Mouse (Mus musculus) lung, embryonic 14.5 days (tissue): ENCODE data around the gene Acat3. TPM values are rescaled to one million over a fixed set of nuclear protein-coding genes. Genes with fewer than 3 reads are reported as not detected.
A peak's percentile ranks its signal among the peaks of the same experiment; 100 is the strongest.

Source experiments
- ATAC-seq: fragments of 200-750 bp; cut with Nextera tagmentation; 2 replicates; pipeline ENCODE4 v1.8.0; 2017; ENCODE audit warnings: mild to moderate bottlenecking, moderate TSS enrichment, moderate library complexity; ENCODE audit not compliant: insufficient read depth
- DNase-seq: peaks from one replicate; pipeline ENCODE4 v3.0.0-alpha.2; 2015
- H3K27ac ChIP-seq: fragments of 300-500 bp; sonication (generic); 2 replicates; pipeline ENCODE4 v1.5.1; 2014; ENCODE audit warnings: low read depth, mild to moderate bottlenecking, moderate library complexity
- H3K27me3 ChIP-seq: fragments of 300-500 bp; sonication (generic); 2 replicates; pipeline ENCODE4 v1.6.1; 2014; ENCODE audit warnings: low read length, control low read depth; ENCODE audit not compliant: insufficient read depth
- H3K36me3 ChIP-seq: fragments of 300-500 bp; sonication (generic); 2 replicates; pipeline ENCODE4 v1.6.1; 2014; ENCODE audit warnings: control low read depth; ENCODE audit not compliant: insufficient read depth
- H3K4me1 ChIP-seq: fragments of 300-500 bp; sonication (generic); 2 replicates; pipeline ENCODE4 v1.6.1; 2014; ENCODE audit warnings: antibody characterized with exemption, control low read depth; ENCODE audit not compliant: insufficient read depth
- H3K4me2 ChIP-seq: fragments of 300-500 bp; sonication (generic); 2 replicates; pipeline ENCODE4 v1.6.1; 2014; ENCODE audit warnings: mild to moderate bottlenecking
- H3K4me3 ChIP-seq: fragments of 300-500 bp; sonication (generic); 2 replicates; pipeline ENCODE4 v1.5.1; 2014; ENCODE audit warnings: low read depth, low read length
- H3K9ac ChIP-seq: fragments of 300-500 bp; sonication (generic); 2 replicates; pipeline ENCODE4 v1.6.1; 2014
- H3K9me3 ChIP-seq: fragments of 300-500 bp; sonication (generic); 2 replicates; pipeline ENCODE4 v1.6.1; 2016; ENCODE audit warnings: low read depth, low read length, control low read depth
- CTCF ChIP-seq: IDR thresholded peaks from 2 replicates; pipeline ENCODE4 v1.5.1; 2016; ENCODE audit warnings: antibody characterized with exemption, low read depth
- WGBS: fragments of 180-500 bp; shearing (Covaris S2); extraction: QIAGEN DNeasy Blood & Tissue Kit; methylation state at CpG from one replicate; pipeline ENCODE4 v1.1.7; 2014; 5-methylcytosine and 5-hydroxymethylcytosine counted together
- polyA plus RNA-seq: library from polyadenylated mRNA; unstranded; fragments of >200 nt; fragmentation: Nextera tagmentation; extraction: Ambion mirVana; gene quantifications from 2 replicates; pipeline ENCODE4 v1.2.1, GENCODE M21; 2014

Acat3 gene
- polyA plus RNA-seq, 1 experiment from 2014 or later: 0.67 TPM

DNA sequence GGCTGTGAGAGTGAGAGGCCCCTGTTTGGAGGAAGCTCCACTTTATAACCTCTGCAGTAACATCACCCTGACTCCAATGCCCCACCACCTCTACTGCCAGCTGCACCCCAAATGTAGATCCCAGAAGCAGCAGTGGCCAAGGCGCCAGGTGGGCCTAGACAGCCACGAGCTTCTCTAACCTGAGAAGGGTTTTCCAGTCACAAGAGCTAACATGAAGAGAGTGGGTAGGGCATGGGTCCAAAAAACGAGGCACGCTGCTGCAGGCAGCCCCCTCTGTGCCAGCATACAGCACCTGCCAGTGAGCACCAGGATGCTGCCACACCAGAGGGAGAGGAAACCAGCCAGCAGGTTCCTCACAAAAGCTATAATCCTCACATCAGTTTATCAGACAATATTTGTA lies 49.3 kb downstream of the Acat3 start:
- TF ChIP-seq CTCF: no peak
- no peak overlapping the region for H3K9ac ChIP-seq
- 86% methylated on average over 4 of the region's 4 CpGs for WGBS

DNA sequence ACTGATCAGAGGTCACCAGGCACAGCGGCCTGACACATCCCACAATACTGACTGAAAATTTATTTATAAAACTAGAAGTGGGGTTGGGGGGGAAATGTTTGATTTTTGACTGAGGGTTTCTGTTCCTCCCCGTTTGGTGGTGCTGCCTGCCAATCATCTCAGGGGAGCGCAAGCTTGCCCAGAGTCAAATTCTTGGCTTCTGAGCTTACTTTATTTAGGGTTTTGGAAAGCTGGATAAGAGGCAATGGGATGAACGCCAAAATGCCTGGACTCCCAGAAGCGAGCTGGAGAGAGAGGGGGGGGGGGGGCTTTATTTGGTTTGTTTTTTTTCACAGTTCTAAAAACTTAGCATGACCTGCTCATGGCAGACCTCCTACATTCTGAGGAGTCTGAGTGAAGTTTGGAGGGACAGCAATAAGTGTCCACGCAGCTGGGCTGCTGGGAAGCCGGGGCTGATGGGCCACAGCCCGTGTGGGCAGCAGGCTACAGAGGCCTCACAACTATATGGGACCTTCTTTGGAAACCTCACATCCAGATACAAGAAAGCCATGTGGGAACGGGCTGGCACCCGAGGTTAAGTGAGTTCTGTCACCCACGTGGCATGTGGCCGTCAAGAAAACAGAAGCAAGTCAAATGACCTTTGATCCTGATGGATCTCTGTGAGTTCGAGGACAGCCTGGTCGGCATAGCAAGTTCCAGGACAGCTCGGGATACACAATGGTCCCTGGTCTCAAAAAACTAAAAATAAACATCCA lies 53.2 kb downstream of the Acat3 start:
- no peak overlapping the region for H3K9ac ChIP-seq
- H3K27me3 ChIP-seq: no peaks in the 10 kb centered on the region
- H3K9me3 ChIP-seq: no peaks in the 10 kb centered on the region
- 0 out of 2 replicates have a peak overlapping the region, but pooled peaks have one; percentile 31 for H3K27ac ChIP-seq
- no peak for TF ChIP-seq CTCF
- 50% methylated on average over 15 of the region's 15 CpGs for WGBS
- peaks cover under 1% of the 10 kb centered on the region; the same call in 1 of the 2 replicates for H3K36me3 ChIP-seq
- H3K4me1 ChIP-seq: no peaks in the 10 kb centered on the region
- H3K4me2 ChIP-seq: no peak overlapping the region
- peak; percentile 66 for ATAC-seq
- no peak overlapping the region for H3K4me3 ChIP-seq
- DNase-seq: peak; percentile 84

More for the DNA sequence above, 49.3 kb downstream of the Acat3 start:
- H3K36me3 ChIP-seq: peaks cover 4% of the 10 kb centered on the region; the same call in 1 of the 2 replicates
- H3K4me2 ChIP-seq: no peak overlapping the region
- no peaks in the 10 kb centered on the region for H3K4me1 ChIP-seq
- H3K9me3 ChIP-seq: no peaks in the 10 kb centered on the region
- DNase-seq: no peak
- no peak for ATAC-seq
- H3K4me3 ChIP-seq: no peak overlapping the region
- H3K27ac ChIP-seq: no peak overlapping the region
- no peaks in the 10 kb centered on the region for H3K27me3 ChIP-seq

DNA sequence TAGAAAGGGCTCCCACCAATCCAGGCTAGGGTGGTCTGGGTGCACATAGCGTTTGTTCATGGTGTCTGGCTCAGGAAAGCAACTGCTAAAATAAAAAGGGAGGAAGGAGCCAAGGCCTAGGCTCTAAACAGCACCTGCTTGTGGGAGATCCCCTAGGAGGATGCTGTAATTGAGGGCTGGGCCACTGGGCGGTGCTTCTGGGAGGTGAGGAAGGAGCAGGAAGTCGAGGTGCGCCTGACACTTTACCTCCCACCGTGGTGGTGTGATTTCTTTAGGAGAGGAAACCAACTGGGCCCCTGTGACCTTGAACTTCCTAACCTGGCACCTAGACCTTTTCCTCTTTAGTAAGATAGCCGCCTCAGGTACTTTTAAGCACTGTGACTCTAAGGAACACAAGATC lies 53.8 kb downstream of the Acat3 start:
- Histone ChIP-seq H3K27ac (no peak overlapping the region), H3K36me3 (no peaks in the 10 kb centered on the region; the same call in 1 of the 2 replicates), H3K9me3 (no peaks in the 10 kb centered on the region), H3K9ac (no peak overlapping the region), H3K27me3 (no peaks in the 10 kb centered on the region), H3K4me2 (no peak overlapping the region), H3K4me1 (no peaks in the 10 kb centered on the region), H3K4me3 (no peak overlapping the region)
- DNase-seq (no peak), ATAC-seq (no peak; the same call in 1 of the 2 replicates)
- TF ChIP-seq CTCF: no peak
- 32% methylated on average over 6 of the region's 6 CpGs for WGBS

DNA sequence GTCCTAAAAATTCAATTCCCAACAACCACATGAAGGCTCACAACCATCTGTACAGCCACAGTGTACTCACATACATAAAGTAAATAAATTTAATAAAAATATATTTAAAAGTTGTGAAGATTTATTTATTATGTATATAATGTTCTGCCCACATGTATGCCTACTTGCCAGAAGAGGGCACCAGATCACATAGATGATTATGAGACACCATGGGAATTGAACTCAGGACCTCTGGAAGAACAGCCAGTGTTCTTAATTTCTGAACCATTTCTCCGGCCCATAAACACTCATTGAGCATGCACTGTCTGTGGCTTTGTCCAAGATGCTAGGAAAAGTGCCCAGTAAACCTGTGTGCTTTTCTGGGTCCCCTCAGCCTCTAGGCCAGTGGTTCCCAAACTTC lies 59.2 kb downstream of the Acat3 start:
- no peak overlapping the region for H3K4me3 ChIP-seq
- WGBS: 72% methylated on average over 1 of the region's 1 CpGs
- DNase-seq: peak; percentile 12
- no peaks in the 10 kb centered on the region for H3K27me3 ChIP-seq
- no peak overlapping the region for H3K9ac ChIP-seq
- ATAC-seq: no peak
- no peak overlapping the region for H3K4me2 ChIP-seq
- 0 out of 2 replicates have a peak, but pooled peaks have one; percentile 5 for TF ChIP-seq CTCF
- no peaks in the 10 kb centered on the region for H3K9me3 ChIP-seq
- no peak overlapping the region for H3K27ac ChIP-seq
- H3K36me3 ChIP-seq: no peaks in the 10 kb centered on the region
- H3K4me1 ChIP-seq: no peaks in the 10 kb centered on the region

DNA sequence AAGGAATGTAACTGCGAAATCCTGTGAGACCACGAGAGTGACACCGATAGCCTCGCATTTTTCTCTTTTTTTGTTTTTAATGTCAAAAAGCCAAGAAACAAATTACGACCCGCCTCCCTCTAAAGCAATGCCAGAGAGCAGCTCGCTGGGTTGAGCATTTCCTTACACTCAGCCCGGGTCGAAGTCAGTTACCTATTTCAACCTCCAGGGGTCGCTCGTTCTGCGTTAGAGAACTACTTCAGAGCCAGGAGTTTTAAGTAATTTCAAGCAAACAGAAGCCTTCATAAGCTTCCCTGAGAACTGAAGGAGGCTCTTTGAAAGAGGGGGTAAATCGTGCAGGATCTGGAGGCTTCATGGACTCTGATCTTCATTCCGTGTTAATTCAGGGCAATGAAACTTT lies 60.2 kb downstream of the Acat3 start:
- Histone ChIP-seq H3K27ac (no peak overlapping the region), H3K4me2 (peak overlapping the region; percentile 56), H3K4me1 (no peaks in the 10 kb centered on the region), H3K27me3 (no peaks in the 10 kb centered on the region), H3K9ac (0 out of 2 replicates have a peak overlapping the region, but pooled peaks have one; percentile 20), H3K36me3 (no peaks in the 10 kb centered on the region), H3K9me3 (no peaks in the 10 kb centered on the region), H3K4me3 (peak overlapping the region; percentile 8; the same call in 1 of the 2 replicates)
- WGBS: 2% methylated on average over 14 of the region's 14 CpGs
- TF ChIP-seq CTCF: peak; percentile 86
- ATAC-seq (peak; percentile 86), DNase-seq (peak; percentile 98)

DNA sequence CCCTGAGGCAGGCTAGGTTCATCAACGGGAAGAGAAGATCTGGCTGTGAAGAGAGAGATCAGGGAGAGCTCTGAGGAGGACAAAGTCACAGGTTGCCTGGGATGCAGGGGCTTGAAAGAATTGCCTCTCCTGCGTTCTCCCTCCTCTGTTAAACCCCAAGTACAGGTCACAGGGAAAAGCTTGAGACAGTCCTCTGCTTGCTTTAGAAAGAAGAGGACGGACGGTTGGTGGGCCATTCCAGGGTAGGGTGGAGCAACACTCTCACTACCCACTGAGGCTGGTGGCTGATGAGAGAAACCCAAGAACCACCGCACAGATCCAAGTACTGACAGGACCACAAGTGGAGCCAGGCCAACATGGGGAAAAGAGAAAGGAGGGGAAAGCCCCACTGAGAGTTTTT lies 64.7 kb downstream of the Acat3 start, which contains the start of gene Mrgprh:
TSS of gene Mrgprh (plus strand) at position 301 of the 400 bp plus-strand sequence.
- Histone ChIP-seq H3K36me3 (no peaks in the 10 kb centered on the region), H3K27ac (no peak within 1 kb of the TSS), H3K27me3 (no peaks in the 10 kb centered on the region), H3K4me1 (no peaks in the 10 kb centered on the region), H3K4me3 (no peak within 1 kb of the TSS), H3K9ac (no peak within 1 kb of the TSS), H3K4me2 (no peak within 1 kb of the TSS), H3K9me3 (no peaks in the 10 kb centered on the region)
- DNase-seq (no peak), ATAC-seq (no peak)
- no peak for TF ChIP-seq CTCF
- 75% methylated on average over 5 of the region's 5 CpGs for WGBS

Other genes with a start within 250 kb of the Acat3 start
- gene Igf2r, start 170.9 kb downstream of the Acat3 start, polyA plus RNA-seq: 86.6 and 87.0 TPM in 2 replicates
- 0.67 and 0.97 TPM in 2 replicates for gene Mas1, start 72.5 kb downstream of the Acat3 start, polyA plus RNA-seq
- gene Mrgprh, start 64.6 kb downstream of the Acat3 start, polyA plus RNA-seq: 0.09 TPM in 1 of 2 replicates, not detected in the other
- 1.4 and 2.0 TPM in 2 replicates for gene Pnldc1, start 30.4 kb downstream of the Acat3 start, polyA plus RNA-seq
- 469 and 508 TPM in 2 replicates for gene Tcp1, start 24.9 kb downstream of the Acat3 start, polyA plus RNA-seq
- 150 and 151 TPM in 2 replicates for gene Mrpl18, start 24.3 kb downstream of the Acat3 start, polyA plus RNA-seq
- 93.7 and 98.2 TPM in 2 replicates for gene Acat2, start 20.1 kb upstream of the Acat3 start, polyA plus RNA-seq
- 136 TPM in 2 replicates for gene Wtap, start 53.6 kb upstream of the Acat3 start, polyA plus RNA-seq
- 100 and 106 TPM in 2 replicates for gene Sod2, start 66.2 kb upstream of the Acat3 start, polyA plus RNA-seq
- gene Gpr31b, start 111.7 kb upstream of the Acat3 start, polyA plus RNA-seq: not detected in 2 replicates
- gene Tcp10b, start 120.5 kb upstream of the Acat3 start, polyA plus RNA-seq: not detected in 2 replicates
- gene Unc93a, start 191.2 kb upstream of the Acat3 start, polyA plus RNA-seq: not detected in 2 replicates